Mouse (Mus musculus) megakaryocyte, embryonic 14.5 days (primary cell): Measurements from ENCODE around the gene Grik5.

Experiments
- FLI1 ChIP-seq: IDR thresholded peaks from 2 replicates; pipeline ENCODE4 v1.6.1; 2012; ENCODE audit warnings: low read length, inconsistent platforms, mixed read lengths
- GATA1 ChIP-seq: IDR thresholded peaks from 3 replicates; pipeline ENCODE4 v1.6.1; 2012; ENCODE audit warnings: mixed read lengths, low read length, inconsistent platforms, borderline replicate concordance

GRCm38 (mm10) chr7:25003291-25003690, 68.9 kb downstream of the Grik5 start:
- TF ChIP-seq GATA1 (no peak), FLI1 (no peak)
